Mouse (Mus musculus) kidney, embryonic 15.5 days (tissue): ENCODE measurements around the gene Fcf1. TPM values are rescaled to one million over a fixed set of nuclear protein-coding genes. Genes with fewer than 3 reads are reported as not detected.

Experiments
- ATAC-seq: fragments of 200-750 bp; cut with Nextera tagmentation; replicated peaks from 2 replicates; pipeline ENCODE4 v1.8.0; 2017; ENCODE audit warnings: moderate TSS enrichment; ENCODE audit not compliant: low FRiP score
- H3K27ac ChIP-seq: fragments of 300-500 bp; sonication (generic); 2 replicates; pipeline ENCODE4 v1.5.1; 2015; ENCODE audit warnings: mild to moderate bottlenecking, inconsistent platforms
- H3K27me3 ChIP-seq: fragments of 300-500 bp; sonication (generic); 2 replicates; pipeline ENCODE4 v1.6.1; 2015; ENCODE audit warnings: inconsistent platforms
- H3K36me3 ChIP-seq: fragments of 300-500 bp; sonication (generic); 2 replicates; pipeline ENCODE4 v1.6.1; 2015; ENCODE audit warnings: inconsistent platforms
- H3K4me1 ChIP-seq: fragments of 300-500 bp; sonication (generic); 2 replicates; pipeline ENCODE4 v1.6.1; 2015; ENCODE audit warnings: inconsistent platforms
- H3K4me2 ChIP-seq: fragments of 300-500 bp; sonication (generic); 2 replicates; pipeline ENCODE4 v1.6.1; 2015; ENCODE audit warnings: moderate library complexity, mild to moderate bottlenecking, inconsistent platforms
- H3K4me3 ChIP-seq: fragments of 300-500 bp; sonication (generic); replicated peaks from 2 replicates; pipeline ENCODE4 v1.5.1; 2015; ENCODE audit warnings: mild to moderate bottlenecking, inconsistent platforms
- H3K9ac ChIP-seq: fragments of 300-500 bp; sonication (generic); 2 replicates; pipeline ENCODE4 v1.6.1; 2015; ENCODE audit warnings: mild to moderate bottlenecking, inconsistent platforms
- H3K9me3 ChIP-seq: fragments of 300-500 bp; sonication (generic); replicated peaks from 2 replicates; pipeline ENCODE4 v1.6.1; 2016; ENCODE audit warnings: inconsistent platforms
- WGBS: fragments of 180-500 bp; shearing (Covaris S2); methylation state at CpG from one replicate; pipeline ENCODE4 v1.1.7; 2015; ENCODE audit warnings: mixed read lengths; 5-methylcytosine and 5-hydroxymethylcytosine counted together
- polyA plus RNA-seq: library from polyadenylated mRNA; unstranded; fragments of >200 nt; fragmentation: Nextera tagmentation; extraction: Ambion mirVana; gene quantifications from 2 replicates; pipeline ENCODE4 v1.2.1, GENCODE M21; 2015

Gene Fcf1
- 137 and 162 TPM in 2 replicates for polyA plus RNA-seq

- Histone ChIP-seq H3K4me2 (peak within 1 kb of the TSS; percentile 91), H3K27ac (peak within 1 kb of the TSS; percentile 54), H3K36me3 (peaks cover 27% of the 10 kb centered on the region), H3K4me3 (peak within 1 kb of the TSS; percentile 97), H3K27me3 (no peaks in the 10 kb centered on the region), H3K9me3 (no peaks in the 10 kb centered on the region), H3K9ac (peak within 1 kb of the TSS; percentile 82), H3K4me1 (peaks cover 16% of the 10 kb centered on the region)
- under 1% methylated on average over 42 of the region's 42 CpGs for WGBS
- peak; percentile 70 for ATAC-seq
Observed at GRCm38 (mm10) chr12:84970428-84971096, at the start of gene Fcf1, which contains the start of gene Arel1. Gene Fcf1, plus strand, starts transcription at chr12:84970897. Gene Arel1, minus strand, starts transcription at chr12:84970900.

DNA sequence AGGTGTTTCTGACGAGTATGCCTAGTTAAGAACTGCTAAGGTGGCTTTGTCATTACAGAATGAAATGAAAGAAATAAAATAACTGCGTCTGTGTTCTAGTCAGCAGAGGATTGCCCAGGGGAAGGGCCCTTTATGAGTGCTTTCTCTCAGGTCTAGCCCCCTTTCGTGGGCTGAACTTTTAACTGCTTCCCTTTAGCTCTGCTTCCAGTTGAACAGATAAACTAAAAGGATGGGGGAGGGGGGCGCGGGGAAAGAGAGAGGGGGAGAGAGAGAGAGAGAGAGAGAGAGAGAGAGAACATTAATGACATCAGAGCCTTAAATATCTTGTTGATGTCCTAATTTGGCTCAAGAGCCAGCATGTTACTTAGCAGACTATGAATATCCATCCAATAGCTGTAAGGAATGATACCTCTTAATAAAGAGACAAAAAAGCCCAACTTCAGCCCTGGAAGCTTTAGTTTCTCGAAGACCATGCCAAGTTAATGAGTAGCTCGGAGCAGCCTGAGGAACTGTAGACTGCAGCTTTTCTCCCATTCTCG lies 48.7 kb upstream of the Fcf1 start:
- no peaks in the 10 kb centered on the region for H3K27me3 ChIP-seq
- H3K4me2 ChIP-seq: no peak overlapping the region
- no peak for ATAC-seq
- no peaks in the 10 kb centered on the region for H3K4me1 ChIP-seq
- no peaks in the 10 kb centered on the region for H3K9me3 ChIP-seq
- H3K36me3 ChIP-seq: peaks cover 90% of the 10 kb centered on the region
- no peak overlapping the region for H3K27ac ChIP-seq
- no peak overlapping the region for H3K9ac ChIP-seq
- WGBS: 82% methylated on average over 8 of the region's 8 CpGs
- H3K4me3 ChIP-seq: no peak overlapping the region

- no peak overlapping the region for H3K9ac ChIP-seq
- H3K27me3 ChIP-seq: no peaks in the 10 kb centered on the region
- H3K4me1 ChIP-seq: no peaks in the 10 kb centered on the region
- 90% methylated on average over 5 of the region's 5 CpGs for WGBS
- no peak overlapping the region for H3K27ac ChIP-seq
- ATAC-seq: no peak
- H3K4me2 ChIP-seq: no peak overlapping the region
- no peaks in the 10 kb centered on the region for H3K9me3 ChIP-seq
- H3K4me3 ChIP-seq: no peak overlapping the region
- H3K36me3 ChIP-seq: peaks cover 88% of the 10 kb centered on the region
Observed at GRCm38 (mm10) chr12:84924324-84924723, 46.4 kb upstream of the Fcf1 start.

DNA sequence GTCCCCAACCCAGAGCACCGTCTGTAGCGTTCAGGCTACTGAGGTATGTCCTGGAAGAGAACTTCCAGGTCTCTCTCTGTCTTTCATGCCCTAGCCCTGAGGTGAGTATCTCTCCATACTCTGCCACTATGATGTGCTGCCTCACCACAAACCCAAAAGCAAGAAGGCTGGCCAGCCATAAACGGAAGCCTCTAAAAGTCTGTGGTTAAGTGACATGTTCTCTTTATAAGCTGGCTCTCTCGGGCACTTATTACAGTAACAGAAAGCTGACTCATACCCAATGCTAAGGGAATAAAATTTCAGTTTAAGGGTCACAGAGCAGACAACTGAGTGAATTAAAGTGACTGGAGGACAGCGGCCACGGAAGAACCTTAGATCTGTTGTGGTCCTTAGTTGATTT lies 44.2 kb upstream of the Fcf1 start:
- H3K4me2 ChIP-seq: no peak overlapping the region
- H3K27ac ChIP-seq: no peak overlapping the region
- no peak overlapping the region for H3K9ac ChIP-seq
- H3K9me3 ChIP-seq: no peaks in the 10 kb centered on the region
- no peaks in the 10 kb centered on the region for H3K27me3 ChIP-seq
- H3K36me3 ChIP-seq: peaks cover 88% of the 10 kb centered on the region
- no peaks in the 10 kb centered on the region for H3K4me1 ChIP-seq
- no peak overlapping the region for H3K4me3 ChIP-seq
- WGBS: 92% methylated on average over 6 of the region's 6 CpGs
- ATAC-seq: no peak

DNA sequence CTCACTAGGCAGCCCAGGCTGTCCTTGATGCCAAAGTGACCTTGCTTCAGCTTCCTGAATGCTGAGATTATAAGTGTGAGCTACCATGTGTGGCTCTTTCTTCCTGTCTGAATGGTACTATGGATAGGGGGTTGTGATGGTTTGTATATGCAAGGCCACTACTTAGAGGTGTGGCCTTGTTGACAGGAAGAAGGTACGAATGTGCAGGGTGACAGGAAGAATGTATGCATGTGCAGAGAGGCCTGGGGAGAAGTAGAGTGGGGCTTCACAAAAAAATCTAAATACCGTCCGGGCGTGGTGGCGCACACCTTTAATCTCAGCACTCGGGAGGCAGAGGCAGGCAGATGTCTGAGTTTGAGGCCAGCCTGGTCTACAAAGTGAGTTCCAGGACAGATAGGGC lies 38.5 kb upstream of the Fcf1 start:
- Histone ChIP-seq H3K4me1 (no peaks in the 10 kb centered on the region), H3K27ac (no peak overlapping the region), H3K4me3 (no peak overlapping the region), H3K9ac (no peak overlapping the region), H3K36me3 (peaks cover 78% of the 10 kb centered on the region), H3K9me3 (no peaks in the 10 kb centered on the region), H3K27me3 (no peaks in the 10 kb centered on the region), H3K4me2 (no peak overlapping the region)
- WGBS: 96% methylated on average over 6 of the region's 6 CpGs
- ATAC-seq: no peak

DNA sequence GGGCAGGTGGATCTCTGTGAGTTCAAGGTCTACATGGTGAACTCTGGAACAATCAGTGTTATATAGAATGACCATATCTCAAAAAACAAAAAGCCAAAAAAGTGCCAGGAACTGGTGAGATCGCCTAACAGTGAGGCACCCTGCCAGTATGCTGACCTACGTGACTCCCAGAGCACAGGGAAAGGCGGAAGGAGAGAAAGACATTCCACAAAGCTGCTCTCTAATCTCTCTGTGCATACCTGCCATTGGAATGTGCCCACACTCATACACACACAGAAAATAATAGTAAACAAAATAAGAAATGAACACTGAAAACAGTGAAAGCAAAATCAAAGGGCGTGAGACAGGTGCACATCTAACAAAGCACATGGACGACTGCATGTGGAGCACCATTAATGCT lies 35.4 kb upstream of the Fcf1 start:
- no peaks in the 10 kb centered on the region for H3K4me1 ChIP-seq
- H3K4me3 ChIP-seq: no peak overlapping the region
- WGBS: 86% methylated on average over 5 of the region's 5 CpGs
- no peak overlapping the region for H3K4me2 ChIP-seq
- no peaks in the 10 kb centered on the region for H3K27me3 ChIP-seq
- H3K9me3 ChIP-seq: no peaks in the 10 kb centered on the region
- H3K9ac ChIP-seq: no peak overlapping the region
- ATAC-seq: no peak
- H3K36me3 ChIP-seq: peaks cover 77% of the 10 kb centered on the region
- no peak overlapping the region for H3K27ac ChIP-seq

GRCm38 (mm10) chr12:84939117-84939516 lies 31.6 kb upstream of the Fcf1 start:
- Histone ChIP-seq H3K27me3 (no peaks in the 10 kb centered on the region), H3K9ac (no peak overlapping the region), H3K27ac (no peak overlapping the region), H3K4me2 (no peak overlapping the region), H3K4me3 (no peak overlapping the region), H3K36me3 (peaks cover 74% of the 10 kb centered on the region), H3K4me1 (no peaks in the 10 kb centered on the region), H3K9me3 (no peaks in the 10 kb centered on the region)
- no peak for ATAC-seq
- WGBS: 91% methylated on average over 7 of the region's 7 CpGs

DNA sequence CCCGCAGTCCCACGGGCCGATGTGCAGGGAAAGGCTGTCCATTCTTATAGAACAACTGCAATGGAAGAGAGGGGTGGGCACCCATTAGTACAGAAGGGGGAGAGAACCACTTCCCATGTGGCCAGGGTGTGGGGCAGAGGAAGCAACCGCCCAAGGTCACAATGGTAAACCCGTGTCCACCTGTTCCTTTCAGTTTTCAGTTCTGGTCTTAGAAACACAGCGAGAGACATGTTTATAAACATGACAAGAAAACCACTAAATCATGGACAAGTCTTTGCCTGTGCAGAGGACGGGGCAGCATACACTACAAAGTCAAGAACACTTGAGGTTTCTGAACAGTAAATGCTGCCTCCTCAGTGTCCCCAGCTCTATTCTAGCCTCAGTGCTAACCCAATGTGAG lies 30.4 kb upstream of the Fcf1 start:
- H3K36me3 ChIP-seq: peaks cover 72% of the 10 kb centered on the region
- H3K4me1 ChIP-seq: no peaks in the 10 kb centered on the region
- no peak for ATAC-seq
- WGBS: 86% methylated on average over 7 of the region's 7 CpGs
- no peaks in the 10 kb centered on the region for H3K9me3 ChIP-seq
- H3K4me2 ChIP-seq: no peak overlapping the region
- H3K27me3 ChIP-seq: no peaks in the 10 kb centered on the region
- H3K27ac ChIP-seq: no peak overlapping the region
- no peak overlapping the region for H3K9ac ChIP-seq
- no peak overlapping the region for H3K4me3 ChIP-seq

DNA sequence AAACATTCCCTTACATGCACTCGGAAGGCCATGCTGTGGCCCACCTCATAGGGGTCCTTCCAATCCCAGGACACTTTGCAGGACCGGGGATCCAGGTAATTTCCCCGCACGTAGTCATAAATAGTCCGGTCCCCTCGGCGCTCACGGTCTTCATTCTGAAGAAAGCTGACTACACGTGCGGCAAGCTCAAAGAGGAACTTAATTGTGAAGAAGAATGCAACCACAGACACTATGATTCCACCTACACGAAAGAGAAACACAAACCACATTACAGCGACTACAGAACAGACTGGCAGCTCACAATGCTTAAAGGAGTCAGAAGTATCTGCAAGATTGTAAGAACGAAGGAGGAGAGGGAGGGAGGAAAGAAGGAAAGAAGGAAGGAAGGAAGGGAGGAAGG lies 29.0 kb upstream of the Fcf1 start:
- Histone ChIP-seq H3K4me1 (no peaks in the 10 kb centered on the region), H3K9me3 (no peaks in the 10 kb centered on the region), H3K4me3 (no peak overlapping the region), H3K9ac (no peak overlapping the region), H3K36me3 (peaks cover 73% of the 10 kb centered on the region), H3K27me3 (no peaks in the 10 kb centered on the region), H3K27ac (no peak overlapping the region), H3K4me2 (no peak overlapping the region)
- no peak for ATAC-seq
- WGBS: 92% methylated on average over 13 of the region's 13 CpGs

- Histone ChIP-seq H3K27me3 (no peaks in the 10 kb centered on the region), H3K9ac (no peak overlapping the region), H3K4me2 (no peak overlapping the region), H3K36me3 (peaks cover 81% of the 10 kb centered on the region), H3K4me3 (no peak overlapping the region), H3K27ac (no peak overlapping the region), H3K4me1 (no peaks in the 10 kb centered on the region), H3K9me3 (no peaks in the 10 kb centered on the region)
- ATAC-seq: no peak
- 86% methylated on average over 21 of the region's 21 CpGs for WGBS
Observed at GRCm38 (mm10) chr12:84943006-84943952, 27.4 kb upstream of the Fcf1 start.

DNA sequence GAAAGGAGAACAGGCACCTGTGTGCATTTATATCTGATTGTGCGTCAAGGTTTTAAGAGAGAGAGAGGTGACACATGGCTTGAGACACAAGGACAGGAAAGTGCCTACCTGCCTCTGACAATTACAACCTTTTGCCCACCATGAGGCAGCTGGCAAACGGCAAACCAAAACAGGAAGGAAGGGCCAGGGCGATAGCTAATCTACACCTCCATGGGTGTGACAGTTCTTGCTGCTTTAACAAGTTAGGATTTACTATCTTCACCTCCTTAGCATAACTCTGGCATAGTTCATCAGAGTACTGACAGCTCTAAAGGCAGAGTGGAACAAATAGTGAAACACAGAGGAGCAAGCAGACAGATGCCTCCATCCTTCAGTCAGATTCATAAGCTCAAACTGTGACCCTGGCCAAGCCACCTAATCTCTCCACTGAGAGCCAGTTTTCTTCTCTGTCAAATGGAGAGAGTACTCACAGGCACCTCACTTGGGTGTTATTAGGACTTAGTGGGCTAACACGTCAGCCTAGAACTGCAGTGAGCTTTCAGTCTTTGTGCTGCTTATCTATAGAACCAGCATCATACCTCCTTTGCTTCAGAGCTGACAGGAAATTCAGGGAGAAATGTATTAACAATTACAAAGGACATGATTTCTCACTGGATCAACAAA lies 26.4 kb upstream of the Fcf1 start:
- Histone ChIP-seq H3K9me3 (no peaks in the 10 kb centered on the region), H3K36me3 (peaks cover 80% of the 10 kb centered on the region), H3K4me2 (no peak overlapping the region), H3K27ac (no peak overlapping the region), H3K9ac (no peak overlapping the region), H3K4me1 (no peaks in the 10 kb centered on the region), H3K4me3 (no peak overlapping the region), H3K27me3 (no peaks in the 10 kb centered on the region)
- no peak for ATAC-seq
- 82% methylated on average over 4 of the region's 4 CpGs for WGBS
